Mouse (Mus musculus) ES-E14 (cell line): ENCODE results near the gene Car10. TPM values are rescaled to one million over a fixed set of nuclear protein-coding genes. Genes with fewer than 3 reads are reported as not detected.

ENCODE experiments used
- DNase-seq: peaks from one replicate; pipeline ENCODE4 v3.0.0-alpha.2; 2013; ENCODE audit warnings: low read depth, low spot score
- H3K27ac ChIP-seq: 2 replicates; pipeline ENCODE4 v1.5.1; 2012; ENCODE audit warnings: low read depth, mild to moderate bottlenecking, low read length, moderate library complexity, mixed read lengths; ENCODE audit not compliant: poor library complexity, insufficient read depth, severe bottlenecking
- H3K36me3 ChIP-seq: 2 replicates; pipeline ENCODE4 v1.6.1; 2012; ENCODE audit warnings: mild to moderate bottlenecking, low read length, moderate library complexity, mixed read lengths; ENCODE audit not compliant: control insufficient read depth, poor library complexity, insufficient read depth, severe bottlenecking
- H3K4me1 ChIP-seq, 2 experiments: fragments of 150-350 bp in 1 of 2; sonication (generic) in 1 of 2; 2 replicates each; pipeline ENCODE4 v1.6.1; 2012; ENCODE audit warnings: low read length in 2 of 2, mild to moderate bottlenecking in 1 of 2, mixed read lengths in 1 of 2; ENCODE audit not compliant: control insufficient read depth in 2 of 2, insufficient read depth in 2 of 2, poor library complexity in 1 of 2
- H3K4me3 ChIP-seq, 2 experiments: fragments of 150-350 bp in 1 of 2; sonication (generic) in 1 of 2; 2 replicates each; pipeline ENCODE4 v1.5.1; 2012; ENCODE audit warnings: low read length in 2 of 2, low read depth in 1 of 2, mild to moderate bottlenecking in 1 of 2, mixed read lengths in 1 of 2; ENCODE audit not compliant: insufficient read depth in 1 of 2, poor library complexity in 1 of 2, severe bottlenecking in 1 of 2
- H3K9ac ChIP-seq: 2 replicates; pipeline ENCODE4 v1.6.1; 2012; ENCODE audit warnings: low read depth, mild to moderate bottlenecking, low read length, mixed read lengths; ENCODE audit not compliant: poor library complexity, insufficient read depth, severe bottlenecking
- H3K9me3 ChIP-seq: fragments of 150-350 bp; sonication (generic); 2 replicates; pipeline ENCODE4 v1.6.1; 2012; ENCODE audit warnings: low read depth, mild to moderate bottlenecking, low read length; ENCODE audit not compliant: control insufficient read depth, insufficient read depth
- CHD2 ChIP-seq: IDR thresholded peaks from 2 replicates; pipeline ENCODE4 v1.6.1; 2014; ENCODE audit warnings: mild to moderate bottlenecking, low read depth, low read length, inconsistent platforms
- HCFC1 ChIP-seq: IDR thresholded peaks from 2 replicates; pipeline ENCODE4 v1.6.1; 2012; ENCODE audit warnings: low read length, inconsistent platforms, borderline replicate concordance; ENCODE audit not compliant: insufficient read depth
- MAFK ChIP-seq: IDR thresholded peaks from 2 replicates; pipeline ENCODE4 v1.6.1; 2014; ENCODE audit warnings: mild to moderate bottlenecking, low read depth, low read length, inconsistent platforms; ENCODE audit not compliant: insufficient read depth
- ZC3H11A ChIP-seq: IDR thresholded peaks from 2 replicates; pipeline ENCODE4 v1.6.1; 2012; ENCODE audit warnings: low read depth, mild to moderate bottlenecking, inconsistent platforms, low read length, borderline replicate concordance
- ZNF384 ChIP-seq: IDR thresholded peaks from 2 replicates; pipeline ENCODE4 v1.6.1; 2012; ENCODE audit warnings: low read depth, low read length, inconsistent platforms
- in situ Hi-C, 2 experiments: fragments of 600-800 bp; cut with MboI; formaldehyde crosslinking; loops; one replicate each; pipeline ENCODE4 v1.15.1; 2025; ENCODE audit warnings: low sequenced_read_pairs in 2 of 2, inconsistent platforms in 1 of 2; ENCODE audit not compliant: unreplicated experiment in 2 of 2
- total RNA-seq: library from RNA; depleted of rRNA; stranded (reverse); fragments of 300-350 nt; gene quantifications from 2 replicates; pipeline ENCODE4 v1.2.3, GENCODE M21; 2012

Car10 gene
- total RNA-seq, 1 experiment: not detected

GRCm38 (mm10) chr11:93614851-93615250 is 517.0 kb downstream of the Car10 start:
- in situ Hi-C loops: no loop called here
- Histone ChIP-seq H3K27ac (no peak overlapping the region), H3K4me1 (peaks cover 0 to 9% of the 10 kb centered on the region in 2 experiments; a peak in 1 of 4 replicates), H3K9ac (no peak overlapping the region), H3K36me3 (no peaks in the 10 kb centered on the region), H3K9me3 (no peaks in the 10 kb centered on the region), H3K4me3 (no peak overlapping the region)
- TF ChIP-seq MAFK (no peak), CHD2 (no peak), HCFC1 (no peak), ZC3H11A (no peak), ZNF384 (no peak)
- no peak for DNase-seq

GRCm38 (mm10) chr11:93623605-93624004 is 525.8 kb downstream of the Car10 start:
- TF ChIP-seq HCFC1: no peak
- TF ChIP-seq ZC3H11A: no peak
- TF ChIP-seq CHD2: no peak
- no peak for TF ChIP-seq ZNF384
- no peak for TF ChIP-seq MAFK

GRCm38 (mm10) chr11:93639410-93639809 is 541.6 kb downstream of the Car10 start:
- Histone ChIP-seq H3K4me3 (no peak overlapping the region), H3K9me3 (no peaks in the 10 kb centered on the region), H3K4me1 (0 out of 4 replicates have a peak, but pooled peaks cover 0 to 2% of the 10 kb centered on the region in 2 experiments), H3K36me3 (no peaks in the 10 kb centered on the region), H3K27ac (no peak overlapping the region), H3K9ac (no peak overlapping the region)
- in situ Hi-C loops: no loop called here
- no peak for DNase-seq
- TF ChIP-seq CHD2 (no peak), HCFC1 (no peak), MAFK (no peak), ZC3H11A (no peak), ZNF384 (no peak)

More at GRCm38 (mm10) chr11:93623605-93624004, 525.8 kb downstream of the Car10 start:
- in situ Hi-C loops: no loop called here
- Histone ChIP-seq H3K9me3 (no peaks in the 10 kb centered on the region), H3K4me1 (no peaks in the 10 kb centered on the region), H3K4me3 (no peak overlapping the region), H3K36me3 (no peaks in the 10 kb centered on the region), H3K27ac (no peak overlapping the region), H3K9ac (no peak overlapping the region)
- no peak for DNase-seq

- in situ Hi-C loops: no loop called here
- DNase-seq: no peak
- TF ChIP-seq ZC3H11A (no peak), CHD2 (no peak), ZNF384 (no peak), MAFK (no peak), HCFC1 (no peak)
- no peak overlapping the region for H3K9ac ChIP-seq
- H3K4me1 ChIP-seq: 0 out of 4 replicates have a peak, but pooled peaks cover 0 to 2% of the 10 kb centered on the region in 2 experiments
- H3K27ac ChIP-seq: no peak overlapping the region
- no peaks in the 10 kb centered on the region for H3K9me3 ChIP-seq
- no peak overlapping the region for H3K4me3 ChIP-seq
- H3K36me3 ChIP-seq: no peaks in the 10 kb centered on the region
Measured at GRCm38 (mm10) chr11:93640954-93641353, 543.1 kb downstream of the Car10 start.

- Histone ChIP-seq H3K36me3 (no peaks in the 10 kb centered on the region), H3K4me1 (0 out of 4 replicates have a peak, but pooled peaks cover 0 to 2% of the 10 kb centered on the region in 2 experiments), H3K4me3 (no peak overlapping the region), H3K9ac (no peak overlapping the region), H3K27ac (no peak overlapping the region), H3K9me3 (no peaks in the 10 kb centered on the region)
- TF ChIP-seq ZNF384: no peak
- no peak for TF ChIP-seq MAFK
- no peak for TF ChIP-seq HCFC1
- TF ChIP-seq CHD2: no peak
- TF ChIP-seq ZC3H11A: no peak
- in situ Hi-C loops: no loop called here
- no peak for DNase-seq
Measured at GRCm38 (mm10) chr11:93642331-93642730, 544.5 kb downstream of the Car10 start.
